Mouse (Mus musculus) MN1 (cell line): Measurements from ENCODE around the gene Ripor2.

Experiments
- DNase-seq: peaks from one replicate; pipeline ENCODE4 v3.0.0-alpha.2; 2016; ENCODE audit warnings: low spot score

The Ripor2 gene

DNA sequence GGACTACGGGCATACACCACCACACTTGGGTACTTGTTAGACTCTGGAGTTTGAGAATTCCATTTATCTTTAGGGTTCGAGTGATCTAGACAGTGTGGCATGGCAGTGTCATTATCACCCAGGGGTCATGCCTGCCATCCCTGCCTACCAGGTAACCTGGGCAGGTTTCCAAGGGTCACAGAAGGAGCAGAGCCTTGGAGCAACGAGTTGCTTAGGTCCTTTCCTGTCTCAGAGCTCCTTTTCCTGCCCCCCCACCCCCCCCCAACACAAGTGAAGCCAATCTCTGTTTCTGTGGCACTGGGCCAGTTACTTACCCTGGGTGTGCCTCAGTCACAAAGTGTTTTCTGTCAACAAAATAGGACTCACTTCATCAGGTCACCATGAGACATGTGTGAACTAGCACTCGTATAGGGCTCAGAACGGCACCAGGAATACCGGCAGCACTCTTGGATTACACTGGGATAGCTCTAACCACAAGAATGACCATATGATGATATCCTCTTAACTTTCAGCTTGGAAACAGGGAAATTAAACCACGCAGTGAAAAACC, 130.7 kb downstream of the Ripor2 start:
- no peak for DNase-seq

GRCm38 (mm10) chr13:24713434-24714000, 131.5 kb downstream of the Ripor2 start:
- DNase-seq: peak; percentile 77

- no peak for DNase-seq
Measured at GRCm38 (mm10) chr13:24714360-24714885, 132.4 kb downstream of the Ripor2 start.

DNA sequence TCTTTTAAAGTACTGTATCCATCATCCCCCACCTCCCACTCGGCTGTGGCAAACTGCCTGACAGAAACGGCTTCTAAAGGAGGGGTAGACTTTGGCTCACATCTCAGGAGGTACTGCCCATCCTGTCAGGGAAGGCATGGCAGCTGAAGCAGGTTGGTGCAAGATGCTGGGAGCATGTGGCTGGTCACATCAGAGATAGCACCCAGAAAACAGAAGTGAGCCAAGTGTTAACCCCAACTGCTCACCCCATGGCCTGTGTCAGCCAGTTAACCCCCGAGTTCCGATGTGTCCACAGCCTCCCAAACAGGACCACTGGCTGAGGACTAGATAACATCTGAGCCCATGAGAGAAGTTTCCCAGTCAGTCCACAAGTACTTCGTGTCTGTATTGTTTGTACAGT, 133.6 kb downstream of the Ripor2 start:
- DNase-seq: no peak

DNA sequence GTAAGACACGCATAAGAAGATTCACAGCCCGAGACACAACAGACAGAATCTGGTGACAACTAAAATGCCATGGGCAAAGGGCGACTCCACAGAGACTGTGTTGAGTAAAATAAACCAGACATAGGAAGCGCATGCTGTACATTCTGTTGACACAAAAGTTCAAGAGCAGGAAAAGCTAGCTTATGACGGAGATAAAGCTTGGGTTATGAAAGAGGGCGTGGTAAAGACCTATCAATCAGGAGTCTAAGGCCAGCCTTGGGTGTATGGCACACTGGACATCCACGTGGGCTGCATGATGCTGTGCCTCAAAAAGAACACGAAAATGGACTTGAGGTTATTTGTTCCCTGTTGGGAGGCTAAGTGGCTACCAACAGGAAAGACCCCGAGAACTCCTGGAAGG, 134.5 kb downstream of the Ripor2 start:
- no peak for DNase-seq

- DNase-seq: no peak
Measured at GRCm38 (mm10) chr13:24717677-24718076, 135.7 kb downstream of the Ripor2 start.

- no peak for DNase-seq
Measured at GRCm38 (mm10) chr13:24721502-24721901, 139.5 kb downstream of the Ripor2 start.

- DNase-seq: no peak
Measured at GRCm38 (mm10) chr13:24723699-24724394, 141.9 kb downstream of the Ripor2 start.

GRCm38 (mm10) chr13:24724395-24724759, 142.4 kb downstream of the Ripor2 start:
- DNase-seq: no peak

- DNase-seq: no peak
Measured at GRCm38 (mm10) chr13:24729128-24729527, 147.1 kb downstream of the Ripor2 start.

DNA sequence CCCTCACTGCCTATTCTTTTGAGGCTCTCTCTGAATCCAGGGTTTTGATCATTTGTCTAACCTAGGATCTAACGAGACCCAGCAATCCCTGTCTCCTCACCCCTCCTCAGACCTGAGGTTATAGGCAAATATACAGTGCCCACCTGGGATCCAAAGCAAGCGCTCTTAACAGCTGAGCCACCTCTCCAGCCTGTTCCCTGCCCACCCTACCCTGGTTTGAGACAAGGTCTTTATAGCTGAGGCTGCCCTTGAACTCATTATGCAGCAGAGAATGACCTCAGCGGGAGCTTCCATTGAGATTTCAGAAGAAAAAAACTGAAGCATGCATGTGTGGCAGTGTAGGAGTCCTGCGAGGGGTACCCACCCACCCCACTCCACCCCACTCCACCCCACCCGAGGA, 152.5 kb downstream of the Ripor2 start:
- no peak for DNase-seq

GRCm38 (mm10) chr13:24735608-24736131, 153.7 kb downstream of the Ripor2 start:
- no peak for DNase-seq

DNA sequence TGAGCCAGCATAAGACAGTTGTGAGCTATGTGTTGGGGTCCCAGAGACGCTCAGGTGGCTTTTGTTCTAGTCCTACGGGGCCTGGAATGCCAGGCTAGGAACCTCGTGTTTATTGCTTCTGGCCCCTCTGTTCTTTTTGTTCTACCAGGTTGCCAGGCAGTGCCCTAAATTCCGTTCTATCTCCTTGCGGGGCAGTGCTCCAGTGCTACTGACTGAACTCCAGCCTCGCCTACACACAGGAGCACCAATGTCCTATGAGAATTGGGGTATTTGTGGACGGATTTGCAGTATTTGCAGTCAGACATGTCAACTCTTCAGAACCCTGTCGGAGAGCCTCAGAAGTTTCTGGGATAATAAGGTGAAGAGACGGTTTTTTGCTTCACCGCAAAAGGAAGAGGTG, 159.0 kb downstream of the Ripor2 start, which contains the start of gene Armh2:
Armh2 (plus strand) TSS at position 205 of the 400 bp plus-strand sequence.
- DNase-seq: no peak

DNA sequence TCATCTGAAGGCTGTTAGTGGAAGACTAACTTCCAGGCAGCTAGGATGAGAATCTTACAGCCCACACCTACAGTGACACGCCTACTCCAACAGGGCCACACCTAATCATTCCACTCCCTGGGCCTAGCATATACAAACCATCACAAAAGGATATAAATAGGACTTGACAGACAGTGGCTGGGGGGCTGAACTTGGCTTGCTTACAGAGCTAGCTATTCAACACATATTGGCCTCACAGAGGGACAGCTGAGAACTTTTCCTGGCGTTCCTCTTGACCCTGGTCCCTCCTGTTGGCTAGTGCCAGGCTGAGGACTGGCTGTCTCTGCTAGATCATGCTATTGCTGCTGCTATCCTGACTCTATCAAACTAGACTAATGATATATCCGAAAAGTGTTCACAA, 165.8 kb downstream of the Ripor2 start:
- no peak for DNase-seq

DNA sequence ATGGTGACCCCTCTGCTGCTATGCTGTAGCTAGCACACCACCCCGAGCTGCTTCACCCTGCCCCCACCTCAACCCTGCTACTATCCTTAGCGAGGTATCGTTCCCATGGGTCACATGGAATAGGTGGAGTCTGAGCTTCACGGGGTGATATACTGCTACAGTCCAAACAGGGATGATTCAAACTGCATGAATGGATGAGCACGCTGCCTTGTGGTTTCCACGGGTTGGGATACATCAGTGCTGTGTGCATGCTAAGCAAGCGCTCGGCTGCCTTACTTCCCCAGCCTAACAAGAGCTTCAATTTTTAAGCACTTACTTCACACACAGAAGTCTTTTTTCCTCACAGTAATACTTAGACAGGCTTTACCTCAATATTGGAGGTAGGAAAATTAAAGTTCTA, 168.8 kb downstream of the Ripor2 start:
- no peak for DNase-seq

- no peak for DNase-seq
Measured at GRCm38 (mm10) chr13:24751396-24751795, 169.4 kb downstream of the Ripor2 start.

DNA sequence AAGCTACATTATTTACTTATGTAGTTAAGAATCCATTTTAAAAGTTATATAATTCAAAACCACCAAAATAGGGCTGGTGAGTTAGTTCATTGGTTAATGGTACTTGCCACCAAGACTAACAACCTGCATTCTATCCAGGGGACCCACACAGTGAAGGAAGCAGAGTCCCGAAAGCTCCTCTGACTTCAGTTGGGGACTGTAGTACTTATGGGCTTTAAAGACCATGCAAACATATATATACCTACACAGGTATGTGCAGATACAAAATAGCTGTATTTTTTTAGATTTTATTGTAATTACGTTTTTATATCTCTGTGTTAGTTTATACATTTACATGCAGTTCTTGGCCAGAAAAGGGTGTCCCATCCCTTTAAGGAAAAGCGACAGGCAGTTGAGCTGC, 174.8 kb downstream of the Ripor2 start:
- no peak for DNase-seq

DNA sequence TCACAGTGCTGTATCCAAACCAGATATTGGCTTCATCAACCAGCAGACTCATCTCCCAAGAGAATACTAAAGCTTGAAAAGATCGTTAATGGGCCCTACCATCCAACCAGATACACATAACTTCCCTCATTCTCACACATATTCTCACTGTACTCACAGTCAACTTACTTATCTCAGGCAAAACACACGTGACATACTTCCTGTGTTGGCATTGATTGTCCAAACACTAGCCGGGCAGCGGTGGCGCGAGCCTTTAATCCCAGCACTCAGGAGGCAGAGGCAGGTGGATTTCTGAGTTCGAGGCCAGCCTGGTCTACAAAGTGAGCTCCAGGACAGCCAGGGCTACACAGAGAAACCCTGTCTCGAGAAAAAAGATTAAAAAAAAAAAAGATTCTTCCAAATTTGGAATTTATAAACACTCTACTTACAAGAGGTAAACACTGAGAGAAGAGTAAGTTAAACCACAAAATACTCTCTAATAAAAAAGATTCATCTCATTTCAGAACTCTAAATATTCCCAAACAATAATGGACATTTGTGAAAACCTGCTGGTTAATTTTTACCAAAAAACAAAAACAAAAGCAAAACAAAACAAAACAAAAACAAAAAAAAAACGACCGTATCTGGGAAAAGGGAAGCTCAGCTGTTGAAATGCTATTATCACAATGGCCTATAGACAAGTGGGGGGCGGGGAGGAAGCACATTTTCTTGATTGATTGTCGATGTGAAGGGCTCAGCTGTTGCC, 176.0 kb downstream of the Ripor2 start:
- no peak for DNase-seq

DNA sequence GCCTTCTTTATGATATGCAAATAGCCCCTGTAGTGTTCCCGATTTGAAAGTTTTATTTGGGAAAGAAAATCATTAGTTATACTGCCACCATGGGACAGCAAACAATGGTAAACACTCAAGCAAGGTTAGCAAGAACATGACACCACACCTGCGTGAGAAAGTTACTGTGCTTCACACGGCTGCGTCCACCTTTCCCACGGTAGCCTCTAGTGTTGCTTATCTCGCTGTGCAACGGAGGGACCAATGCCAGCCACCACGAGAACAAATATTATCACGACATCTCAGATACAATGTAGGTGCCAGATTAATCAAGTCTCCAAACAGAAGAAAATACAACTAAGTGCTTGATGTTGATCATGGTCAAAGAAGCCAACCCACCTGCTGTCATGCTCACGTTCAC, 177.5 kb downstream of the Ripor2 start:
- no peak for DNase-seq

- no peak for DNase-seq
Measured at GRCm38 (mm10) chr13:24760351-24760870, 178.4 kb downstream of the Ripor2 start.

DNA sequence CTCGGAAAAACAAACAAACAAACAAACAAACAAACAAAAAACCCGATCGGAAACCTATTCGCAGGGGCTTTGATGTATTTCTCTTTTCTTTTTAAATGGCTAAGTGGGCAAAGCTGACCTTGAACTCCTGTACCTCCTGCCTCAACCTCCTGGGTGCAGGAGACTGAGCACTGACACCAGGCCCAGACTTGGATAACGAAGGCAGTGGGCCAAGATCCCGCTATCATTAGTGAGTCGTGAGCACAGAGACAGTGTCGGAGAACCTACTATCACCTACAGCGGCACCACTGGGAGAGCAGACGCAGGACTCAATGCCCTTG, 179.1 kb downstream of the Ripor2 start:
- DNase-seq: no peak
